Mouse (Mus musculus): ENCODE results near the gene Ebf1.

Ebf1 gene

GRCm38 (mm10) chr11:44833351-44833996 lies 216.4 kb downstream of the Ebf1 start:
- in situ Hi-C loops (cut with MboI) = no loop called here

DNA sequence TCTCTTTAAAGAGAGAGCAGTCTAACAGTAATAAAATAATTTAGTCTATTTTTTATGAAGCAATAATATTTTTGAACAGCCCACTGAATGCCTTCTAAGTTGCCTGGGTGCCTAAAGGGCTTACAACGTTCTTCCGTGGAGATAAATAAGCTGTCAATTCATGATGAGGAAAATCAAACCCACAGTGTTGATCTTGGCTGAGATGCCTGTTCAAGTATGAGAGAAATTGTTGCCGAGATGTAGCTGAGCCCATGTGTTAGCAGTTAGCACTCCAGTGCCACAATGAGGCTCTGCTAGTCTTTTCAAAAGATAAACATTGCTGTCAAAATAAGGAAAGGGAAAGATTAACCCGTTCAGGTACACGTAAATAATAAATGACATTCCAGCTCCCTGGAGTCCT lies 218.0 kb downstream of the Ebf1 start:
- in situ Hi-C loops (cut with MboI) = no loop called here

GRCm38 (mm10) chr11:44837592-44837991 lies 220.5 kb downstream of the Ebf1 start:
- in situ Hi-C loops (cut with MboI) = no loop called here

DNA sequence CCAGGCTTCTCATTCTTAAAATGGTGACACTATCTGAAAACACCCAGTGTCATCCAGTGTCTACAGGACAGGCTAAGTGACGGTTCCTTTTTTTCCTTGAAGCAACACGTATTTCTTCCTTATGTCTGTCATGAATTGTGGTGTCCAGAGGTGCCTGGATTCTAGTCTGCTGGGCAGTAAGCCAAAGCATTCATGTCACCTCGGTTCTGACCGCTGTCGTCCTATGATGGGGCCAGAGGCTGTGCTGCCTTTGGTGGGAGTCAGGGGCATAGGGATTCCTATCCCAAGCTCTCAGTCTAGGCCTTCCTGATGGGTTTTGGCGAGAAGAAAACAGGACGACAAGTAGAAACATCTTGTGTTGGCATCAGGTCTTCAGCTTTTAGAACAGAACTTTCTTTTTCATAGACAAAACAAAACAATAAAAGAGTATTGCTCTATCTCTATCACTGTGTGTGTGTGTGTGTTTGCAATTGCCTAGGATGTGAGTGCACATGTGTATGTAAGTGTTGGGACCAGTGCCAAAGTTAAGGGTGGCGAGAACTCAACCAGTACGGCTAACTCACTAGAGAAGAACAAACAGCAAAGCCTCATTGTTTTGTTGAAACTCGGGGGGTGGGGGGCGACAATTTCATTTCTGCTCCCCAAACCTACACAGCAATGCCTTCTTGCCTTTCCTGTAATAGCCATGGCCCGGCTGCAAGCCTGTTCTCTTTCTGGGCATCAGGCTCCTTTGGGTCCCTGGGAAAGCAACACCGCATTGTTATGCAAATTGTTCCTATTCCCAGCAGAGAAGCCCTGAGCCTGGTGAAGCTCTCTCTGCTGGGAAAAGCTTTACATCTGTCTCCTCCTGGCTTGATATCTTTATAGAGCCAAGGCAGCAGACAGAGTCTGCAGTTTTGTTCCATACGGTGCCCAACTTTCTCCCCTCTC lies 224.3 kb downstream of the Ebf1 start:
- in situ Hi-C loops (cut with MboI) = no loop called here

GRCm38 (mm10) chr11:44851874-44852273 lies 234.8 kb downstream of the Ebf1 start:
- in situ Hi-C loops (cut with MboI) = no loop called here

- in situ Hi-C loops (cut with MboI) = no loop called here
Observed at GRCm38 (mm10) chr11:44852921-44853320, 235.8 kb downstream of the Ebf1 start.

DNA sequence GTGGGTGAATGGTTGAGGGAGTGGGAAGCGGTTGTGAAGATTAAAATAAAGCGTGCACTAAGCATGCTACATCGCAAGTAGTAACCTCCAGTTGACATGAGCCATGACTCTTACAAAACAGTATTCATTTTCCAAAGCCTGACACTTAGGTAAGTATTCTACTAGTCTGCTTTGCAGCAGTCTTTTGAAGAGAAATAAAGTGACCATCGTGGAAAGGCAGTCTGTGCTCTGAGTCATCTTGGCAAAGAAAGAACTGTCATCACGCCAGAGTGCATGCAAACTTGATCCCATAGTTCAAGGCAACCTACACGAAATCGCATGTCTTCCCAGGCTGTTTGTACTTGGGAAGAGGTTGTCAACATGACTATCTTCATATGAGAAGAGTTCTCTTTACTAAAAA lies 237.4 kb downstream of the Ebf1 start:
- in situ Hi-C loops (cut with MboI) = no loop called here

GRCm38 (mm10) chr11:44861108-44861507 lies 244.0 kb downstream of the Ebf1 start:
- in situ Hi-C loops (cut with MboI) = no loop called here

- in situ Hi-C loops (cut with MboI) = no loop called here
Observed at GRCm38 (mm10) chr11:44863910-44864309, 246.8 kb downstream of the Ebf1 start.

GRCm38 (mm10) chr11:44866476-44867149 lies 249.5 kb downstream of the Ebf1 start:
- in situ Hi-C loops (cut with MboI) = no loop called here

DNA sequence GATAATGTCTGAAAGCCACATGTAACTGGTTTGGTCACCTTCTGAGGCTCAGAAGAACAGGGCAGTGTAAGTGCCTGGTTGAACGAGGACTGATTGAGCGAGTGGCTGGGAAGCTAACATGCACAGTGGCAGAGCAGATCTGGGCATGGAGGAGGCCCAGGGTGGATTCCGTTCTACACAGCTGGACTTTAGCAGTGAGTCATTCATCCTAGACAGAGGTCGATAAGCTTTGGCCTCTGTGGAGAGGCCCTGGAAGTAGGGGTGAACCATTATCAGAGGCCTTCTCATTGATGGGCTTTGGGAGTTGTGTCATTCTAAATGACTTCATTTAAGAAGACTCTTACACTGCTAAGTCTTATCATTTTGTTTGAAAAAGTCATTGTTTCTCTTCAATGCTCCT lies 250.3 kb downstream of the Ebf1 start:
- in situ Hi-C loops (cut with MboI) = no loop called here

DNA sequence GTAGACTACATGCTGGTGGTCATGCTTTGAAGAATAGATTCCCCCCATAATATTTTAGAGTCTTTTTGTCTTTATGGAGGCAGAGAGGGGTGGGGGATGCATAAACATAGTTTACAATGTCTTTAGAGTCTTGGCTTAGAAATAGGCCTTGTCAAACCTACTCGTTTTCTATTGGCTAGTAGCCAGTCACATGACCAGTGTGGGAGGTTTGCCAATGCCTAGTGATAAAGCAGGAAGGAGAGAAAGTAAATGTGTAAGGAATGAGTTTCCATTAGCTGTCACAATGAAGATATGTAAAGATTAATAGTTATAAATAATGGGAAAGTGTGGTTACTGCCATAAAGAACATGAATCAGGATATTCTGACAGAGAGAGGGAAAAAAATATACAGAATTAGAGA lies 256.8 kb downstream of the Ebf1 start:
- in situ Hi-C loops (cut with MboI) = no loop called here

DNA sequence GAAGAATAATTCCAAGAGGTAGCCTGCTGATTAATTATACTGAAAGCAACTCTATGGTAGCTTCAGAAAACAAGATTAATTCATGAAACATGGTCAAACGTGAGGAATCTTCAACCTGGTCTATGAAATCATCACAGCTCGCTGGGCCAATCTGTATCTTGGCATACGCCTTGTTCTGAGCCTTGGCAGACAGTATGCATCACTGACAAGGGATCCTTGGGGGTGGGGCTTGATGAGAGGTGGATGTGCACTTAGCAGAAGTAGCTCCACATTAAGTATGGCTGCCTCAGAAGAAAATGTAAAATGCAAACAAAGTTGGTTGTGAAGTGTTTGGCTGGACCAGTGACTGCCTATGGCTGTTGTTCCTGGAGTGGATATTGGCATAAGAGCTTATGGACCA lies 258.1 kb downstream of the Ebf1 start:
- in situ Hi-C loops (cut with MboI) = no loop called here

- in situ Hi-C loops (cut with MboI) = no loop called here
Observed at GRCm38 (mm10) chr11:44881056-44881683, 264.1 kb downstream of the Ebf1 start.

- in situ Hi-C loops (cut with MboI) = no loop called here
Observed at GRCm38 (mm10) chr11:44882476-44882970, 265.4 kb downstream of the Ebf1 start.

- in situ Hi-C loops (cut with MboI) = no loop called here
Observed at GRCm38 (mm10) chr11:44884337-44884736, 267.2 kb downstream of the Ebf1 start.

DNA sequence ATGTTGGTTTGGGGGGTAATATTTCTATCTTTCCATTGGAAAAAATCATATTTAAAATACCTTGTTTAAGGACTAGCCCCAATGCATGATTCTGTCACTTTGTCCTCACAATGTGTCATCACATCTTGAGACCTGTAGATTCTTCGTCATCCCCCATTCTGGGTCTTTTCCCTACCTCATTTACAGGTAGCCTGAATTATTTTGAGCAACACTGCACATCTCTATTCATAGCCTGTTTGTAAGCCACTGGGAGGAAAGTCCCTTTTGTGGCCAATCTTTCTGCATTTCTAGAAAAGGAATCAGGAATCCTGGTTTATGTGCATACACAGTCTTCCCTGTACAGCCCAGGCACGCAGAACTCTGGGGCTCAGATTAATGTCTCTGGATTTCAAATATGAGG lies 269.8 kb downstream of the Ebf1 start:
- in situ Hi-C loops (cut with MboI) = no loop called here

- in situ Hi-C loops (cut with MboI) = no loop called here
Observed at GRCm38 (mm10) chr11:44887691-44888090, 270.6 kb downstream of the Ebf1 start.

- in situ Hi-C loops (cut with MboI) = no loop called here
Observed at GRCm38 (mm10) chr11:44888390-44888789, 271.3 kb downstream of the Ebf1 start.

- in situ Hi-C loops (cut with MboI) = no loop called here
Observed at GRCm38 (mm10) chr11:44892814-44893521, 275.9 kb downstream of the Ebf1 start.

GRCm38 (mm10) chr11:44893986-44894385 lies 276.9 kb downstream of the Ebf1 start:
- in situ Hi-C loops (cut with MboI) = no loop called here

All from mature B cell (primary cell).